Mouse (Mus musculus): ENCODE measurements around the gene Cacna1h.

Gene Cacna1h

DNA sequence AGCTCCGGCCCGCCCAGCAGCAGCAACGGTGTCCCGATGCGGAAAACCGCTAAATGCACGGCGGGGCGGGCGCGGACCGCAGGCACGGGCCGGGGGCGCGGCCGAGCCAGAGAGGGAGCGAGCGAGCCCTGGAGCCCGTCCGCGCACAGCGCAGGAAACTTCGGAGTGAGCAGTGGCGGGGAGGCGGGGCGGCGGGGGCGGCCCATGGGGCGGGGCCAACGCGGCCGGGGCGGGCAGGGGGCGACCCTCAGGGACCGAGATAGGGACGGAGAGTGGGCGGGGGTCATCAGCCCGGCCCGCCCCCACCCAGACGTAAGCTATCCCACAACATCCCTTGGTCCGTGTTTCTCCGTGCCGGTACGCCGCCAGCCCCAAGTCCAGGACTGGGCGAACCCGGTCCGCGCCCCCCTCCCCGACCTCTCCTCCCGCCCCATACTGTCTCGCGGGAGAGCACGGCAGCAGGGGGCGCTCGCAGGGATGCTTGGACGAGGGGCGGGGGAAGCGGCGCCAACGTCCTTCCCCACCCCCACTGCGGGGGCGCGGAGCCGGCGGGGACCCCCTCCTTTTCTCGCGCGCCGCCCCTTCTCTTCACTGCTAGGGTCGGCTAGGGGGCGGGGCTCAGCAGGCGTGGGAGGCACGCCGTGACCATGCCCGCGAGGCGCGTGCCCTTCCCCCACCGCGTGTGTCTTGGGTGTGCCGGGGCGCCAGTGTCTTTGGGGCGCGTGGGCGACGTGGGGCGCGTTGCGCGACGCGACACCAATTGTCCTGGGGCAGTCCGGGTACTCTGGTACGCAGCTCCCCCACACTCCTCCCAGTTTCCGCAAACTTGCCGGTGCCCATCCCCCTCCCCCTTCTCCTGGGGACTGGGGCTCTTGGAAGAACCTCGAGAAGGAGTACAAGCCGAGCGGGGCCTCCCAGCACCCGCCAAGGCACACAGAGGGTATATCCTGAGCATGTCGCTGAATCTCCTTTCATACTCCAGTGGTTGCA, at the start of gene Cacna1h:
TSS of gene Cacna1h (minus strand) at position 167 of the 990 bp plus-strand sequence.
- DNase-seq = peak; percentile 72

- no peak for DNase-seq
Observed at GRCm38 (mm10) chr17:25482092-25482491, 48.5 kb upstream of the Cacna1h start.

DNA sequence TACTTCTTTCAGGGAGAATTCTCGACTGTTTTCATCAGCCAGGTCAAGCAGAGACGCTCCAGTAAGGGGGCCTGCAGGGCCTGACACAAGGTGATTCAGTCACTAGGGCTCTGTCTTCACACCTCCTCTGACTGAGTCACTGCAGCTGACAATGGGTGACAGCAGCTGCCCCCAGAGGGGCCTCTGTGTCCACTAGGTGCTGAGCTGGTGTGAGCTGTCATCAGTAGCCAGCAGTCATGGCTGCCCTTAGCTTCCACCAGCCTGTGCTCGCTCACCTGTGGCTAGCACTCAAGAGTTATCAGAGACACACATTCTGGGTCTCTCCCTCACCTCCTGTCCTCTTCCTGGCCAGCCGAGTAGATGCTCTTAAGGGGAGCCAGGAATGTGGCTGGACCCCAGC, 47.2 kb upstream of the Cacna1h start:
- no peak for DNase-seq

DNA sequence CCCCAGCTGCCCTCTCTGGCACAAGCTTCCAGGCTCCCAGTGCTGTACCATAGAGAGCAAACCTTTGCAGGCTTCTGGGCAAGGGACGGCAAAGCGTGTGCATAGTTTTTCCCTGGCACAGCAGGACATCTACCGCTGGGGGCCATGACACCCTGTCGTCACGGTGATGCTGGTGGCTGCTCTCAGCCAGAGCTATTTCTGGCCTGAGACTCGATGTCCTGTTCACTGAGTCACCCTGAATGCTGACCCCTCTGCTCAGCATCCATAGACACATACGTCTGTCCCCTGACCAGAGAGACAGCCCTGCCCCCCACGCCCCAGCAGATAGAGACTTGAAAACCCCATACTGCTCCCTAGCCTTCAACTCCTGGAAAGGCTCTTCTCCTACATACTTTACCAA, 46.6 kb upstream of the Cacna1h start:
- no peak for DNase-seq

GRCm38 (mm10) chr17:25475946-25476744, 42.6 kb upstream of the Cacna1h start:
- peak; percentile 23 for DNase-seq

DNA sequence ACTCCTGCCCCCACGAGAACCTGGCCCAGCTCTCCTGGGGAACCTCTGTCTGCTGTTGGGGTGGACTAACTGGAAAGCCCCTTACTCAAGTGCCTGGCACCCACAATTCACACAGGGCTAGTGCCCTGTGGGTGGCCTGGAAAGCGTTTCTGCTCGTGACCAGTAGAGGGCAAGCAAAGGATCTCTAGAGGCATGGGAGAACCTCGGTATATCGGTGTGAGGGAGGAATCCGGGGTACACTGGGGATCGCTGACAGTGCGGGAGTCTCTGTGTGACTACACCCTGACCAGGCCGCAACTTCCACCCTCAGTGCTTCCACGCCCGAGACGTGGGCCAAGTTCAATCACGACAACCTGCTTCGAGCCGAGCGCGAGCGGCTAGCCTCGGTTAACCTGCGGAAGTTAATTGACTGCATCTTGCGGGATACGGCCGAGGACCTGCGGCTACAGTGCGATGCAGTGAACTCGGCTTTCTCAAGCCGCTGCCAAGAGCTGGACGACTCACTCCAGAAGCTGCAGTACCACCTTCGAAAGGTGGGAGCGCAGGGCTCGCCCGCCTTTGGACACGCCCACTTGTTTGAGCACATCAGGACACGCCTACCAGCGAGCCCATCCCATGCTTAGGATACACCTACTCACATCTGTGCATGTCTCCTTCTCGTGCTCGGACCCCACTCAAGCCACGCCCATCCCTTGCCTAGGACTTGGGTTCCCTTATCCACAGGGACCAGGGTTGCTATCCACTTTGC, 40.9 kb upstream of the Cacna1h start:
- peak; percentile 71 for DNase-seq

GRCm38 (mm10) chr17:25472044-25472443, 38.5 kb upstream of the Cacna1h start:
- peak; percentile 16 for DNase-seq

GRCm38 (mm10) chr17:25471418-25471817, 37.8 kb upstream of the Cacna1h start:
- no peak for DNase-seq

- peak; percentile 44 for DNase-seq
Observed at GRCm38 (mm10) chr17:25469798-25470197, 36.2 kb upstream of the Cacna1h start.

DNA sequence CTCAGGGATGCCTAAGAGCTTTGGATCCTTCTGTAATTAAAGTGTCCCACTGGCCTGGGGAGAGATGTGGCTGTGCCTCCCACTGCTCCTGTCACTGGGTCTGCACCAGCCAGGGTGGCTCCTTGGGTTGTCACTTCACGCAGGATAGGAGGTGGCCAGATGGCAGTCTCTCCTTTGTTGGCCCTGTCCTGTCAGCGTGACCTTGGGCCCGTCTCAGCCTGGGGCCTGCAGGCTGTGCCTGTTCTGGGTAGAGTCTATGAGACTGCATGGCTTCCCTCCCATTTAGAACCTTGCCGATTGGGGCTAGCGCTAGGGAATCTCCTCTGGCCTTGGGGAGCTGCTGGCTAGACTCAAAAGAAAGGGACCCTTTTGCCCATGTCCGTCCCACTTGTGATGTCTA, 34.7 kb upstream of the Cacna1h start:
- no peak for DNase-seq

DNA sequence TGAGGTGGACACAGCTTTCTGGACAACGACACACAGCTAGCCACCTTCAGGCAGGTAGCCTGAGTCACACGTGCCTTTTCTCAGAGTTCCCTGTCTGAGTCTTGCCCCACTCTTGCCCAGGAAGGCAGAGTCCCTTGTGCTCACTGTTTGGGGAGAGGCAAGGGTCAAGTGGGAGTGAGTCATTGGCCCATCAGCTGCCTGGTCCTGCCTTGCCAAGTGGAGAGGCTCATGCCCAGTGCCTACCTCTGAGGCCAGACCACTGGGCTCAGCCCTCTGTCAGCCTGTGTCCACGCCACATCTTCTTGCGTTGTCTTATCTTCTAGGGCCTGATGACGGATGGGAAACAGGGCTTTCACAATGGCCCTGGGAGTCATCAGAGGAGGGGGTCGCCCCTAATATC, 34.2 kb upstream of the Cacna1h start:
- DNase-seq = no peak

GRCm38 (mm10) chr17:25466257-25466656, 32.7 kb upstream of the Cacna1h start:
- DNase-seq = no peak

GRCm38 (mm10) chr17:25464091-25464490, 30.5 kb upstream of the Cacna1h start:
- DNase-seq = no peak

- no peak for DNase-seq
Observed at GRCm38 (mm10) chr17:25463326-25463945, 29.9 kb upstream of the Cacna1h start.

DNA sequence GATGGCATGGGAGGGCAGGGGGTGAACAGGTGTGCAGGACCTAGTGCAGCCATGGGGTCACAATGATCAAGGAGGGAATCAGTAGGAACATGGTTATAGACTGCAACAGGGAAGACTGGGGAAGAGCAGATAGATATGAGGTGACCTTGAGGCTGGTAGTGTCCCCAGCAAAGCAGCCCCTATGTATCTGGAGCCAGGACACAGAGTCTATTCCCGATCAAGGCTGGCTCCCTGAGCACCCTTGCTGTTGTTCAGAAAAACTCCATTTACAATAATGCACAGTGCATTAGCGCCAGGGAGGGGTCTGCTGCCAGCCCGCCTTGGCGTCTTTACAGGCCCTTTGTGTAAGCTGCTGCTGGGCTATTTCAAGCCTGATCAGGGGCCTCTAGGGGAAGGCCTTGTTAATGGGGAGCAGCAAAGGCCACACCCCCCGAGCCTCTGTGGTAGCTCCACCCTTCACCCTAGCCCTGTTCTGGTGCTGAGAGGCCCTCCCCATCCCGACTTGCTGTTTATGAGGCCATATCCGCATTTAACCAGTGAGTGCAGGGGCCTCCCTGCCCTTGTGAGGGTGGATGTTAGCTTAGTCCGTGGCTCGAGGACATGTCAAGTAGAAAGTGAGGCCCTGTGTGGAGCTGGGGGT, 28.8 kb upstream of the Cacna1h start:
- DNase-seq = peak; percentile 29

DNA sequence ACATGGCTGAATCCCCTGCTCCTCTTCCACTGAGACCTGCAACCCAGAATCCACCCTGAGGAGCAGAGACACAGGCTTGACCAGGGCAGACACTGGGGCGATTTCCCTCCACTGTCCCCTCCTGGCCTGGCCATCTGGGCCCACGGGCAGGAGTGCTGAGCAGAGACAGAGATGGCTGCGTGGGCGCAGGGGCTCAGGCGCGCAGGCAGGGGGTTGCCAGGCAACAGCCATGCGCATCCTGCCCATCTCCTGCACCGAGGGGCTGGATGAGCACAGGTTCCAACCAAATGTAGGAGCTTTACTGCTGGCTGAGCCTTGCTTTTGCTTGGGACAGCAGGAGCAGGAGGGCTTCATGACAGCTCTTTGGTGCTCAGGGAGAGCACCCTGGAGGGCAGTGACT, 23.0 kb upstream of the Cacna1h start:
- DNase-seq = no peak

DNA sequence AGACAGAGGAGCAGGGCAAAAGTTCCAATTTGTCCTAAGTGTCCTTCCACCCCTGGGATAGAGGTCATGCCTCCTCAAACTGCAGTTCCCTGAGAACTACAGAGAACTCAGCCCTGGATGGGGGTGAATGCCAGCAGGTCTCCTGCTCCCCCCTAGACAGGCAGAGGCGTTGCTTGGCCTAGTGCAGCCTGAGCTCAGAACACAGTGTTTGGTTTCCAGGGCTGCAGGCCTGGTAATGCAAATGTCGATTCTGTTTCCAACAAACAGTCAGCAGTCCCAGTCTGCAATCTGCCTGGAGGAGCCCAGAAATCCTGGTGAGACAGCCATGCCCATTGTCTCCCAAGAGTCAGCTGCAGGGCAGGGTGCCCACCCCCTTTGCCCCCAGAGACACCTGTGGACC, 20.7 kb upstream of the Cacna1h start, which contains the start of gene Tekt4:
TSS of gene Tekt4 (plus strand) at position 344 of the 400 bp plus-strand sequence.
- DNase-seq = no peak

- no peak for DNase-seq
Observed at GRCm38 (mm10) chr17:25452246-25452965, 18.8 kb upstream of the Cacna1h start.

DNA sequence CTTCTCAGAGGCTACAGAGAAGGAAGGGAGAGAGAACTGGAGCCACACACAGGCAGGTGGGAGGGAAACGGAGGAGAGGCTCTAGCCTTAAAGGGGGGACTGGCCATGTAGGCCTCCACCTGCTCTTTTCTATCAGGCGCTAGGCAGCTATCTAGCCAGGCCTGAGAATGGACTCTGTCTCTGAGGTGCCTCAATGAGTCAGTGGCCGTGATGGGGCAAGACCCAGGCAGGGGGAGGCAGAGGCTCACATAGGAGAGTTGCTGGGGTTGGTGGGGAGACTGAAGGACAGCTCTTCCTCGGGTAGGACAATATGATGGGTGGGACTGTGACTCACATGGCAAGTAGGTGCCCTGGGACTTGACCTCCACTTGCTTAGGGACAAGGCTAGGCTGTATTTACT, 16.7 kb upstream of the Cacna1h start:
- no peak for DNase-seq

- no peak for DNase-seq
Observed at GRCm38 (mm10) chr17:25447865-25448264, 14.3 kb upstream of the Cacna1h start.

DNA sequence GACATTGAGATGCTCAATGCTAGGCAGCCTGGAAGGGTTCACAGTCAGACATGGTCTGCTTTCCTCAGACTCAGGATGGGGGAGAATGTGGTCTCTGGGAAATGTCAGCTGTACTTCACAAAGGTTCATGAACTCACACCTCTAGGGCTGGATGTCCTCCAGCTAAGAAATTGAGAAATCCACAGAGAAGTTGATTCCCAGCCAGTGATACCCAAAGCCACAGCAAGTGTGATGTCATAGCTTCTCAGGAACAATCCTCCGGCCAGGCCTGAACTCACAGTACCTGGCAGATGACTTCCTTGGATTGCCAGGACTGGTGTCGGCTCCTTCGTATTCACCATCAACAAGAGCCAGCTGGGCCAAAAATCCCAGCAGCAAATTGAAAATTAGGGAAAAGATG, 12.3 kb upstream of the Cacna1h start:
- no peak for DNase-seq

All from liver (tissue).